Mouse (Mus musculus): ENCODE measurements around the gene Krtcap3. TPM values are rescaled to one million over a fixed set of nuclear protein-coding genes. Genes with fewer than 3 reads are reported as not detected.
A peak's percentile ranks its signal among the peaks of the same experiment; 100 is the strongest.

Krtcap3 gene
- 10.5 and 24.6 TPM in 2 replicates for total RNA-seq (2012; rRNA removed)

GRCm38 (mm10) chr5:31251541-31252101, at the start of gene Krtcap3:
Gene Krtcap3 (plus strand): TSS chr5:31251691.
- TF ChIP-seq MAFK (IDR thresholded peaks at IDR 0.05; ENCODE audit: insufficient read depth, low read depth, low read length) (no peak), ZNF384 (IDR thresholded peaks at IDR 0.05; ENCODE audit: low read depth, low read length) (no peak)
- no peaks in the 10 kb centered on the region for H3K9me3 ChIP-seq (ENCODE audit: control insufficient read depth, insufficient read depth, low read depth, low read length)
- H3K36me3 ChIP-seq (ENCODE audit: control insufficient read depth, insufficient read depth, low read length, poor library complexity, severe bottlenecking), result peaks cover 14% of the 10 kb centered on the region; the same call in 1 of the 2 replicates
- in situ Hi-C loops (cut with MboI; ENCODE audit: low sequenced_read_pairs in 2 of 2, unreplicated experiment in 2 of 2), result no loop called here
- H3K4me1 ChIP-seq (ENCODE audit: control insufficient read depth in 2 of 2, insufficient read depth in 2 of 2, low read length in 2 of 2, poor library complexity in 1 of 2), result peaks cover 3 to 30% of the 10 kb centered on the region in 2 experiments; a peak in 3 of 4 replicates
- H3K9ac ChIP-seq (ENCODE audit: insufficient read depth, low read depth, low read length, poor library complexity, severe bottlenecking), result peak within 1 kb of the TSS; percentile 53
- H3K27ac ChIP-seq (ENCODE audit: insufficient read depth, low read depth, low read length, poor library complexity, severe bottlenecking), result peak within 1 kb of the TSS; percentile 28; the same call in 1 of the 2 replicates
- peak within 1 kb of the TSS; percentile 69 to 75 for H3K4me3 ChIP-seq (ENCODE audit: insufficient read depth in 1 of 2, low read depth in 1 of 2, low read length in 2 of 2, poor library complexity in 1 of 2, severe bottlenecking in 1 of 2)
- peak; percentile 54 for DNase-seq (ENCODE audit: low read depth, low spot score)

- Histone ChIP-seq H3K36me3 (ENCODE audit: control insufficient read depth, insufficient read depth, low read length, poor library complexity, severe bottlenecking) (peaks cover 57% of the 10 kb centered on the region), H3K9ac (ENCODE audit: insufficient read depth, low read depth, low read length, poor library complexity, severe bottlenecking) (peak within 1 kb of the TSS; percentile 95), H3K9me3 (ENCODE audit: control insufficient read depth, insufficient read depth, low read depth, low read length) (no peaks in the 10 kb centered on the region), H3K27ac (ENCODE audit: insufficient read depth, low read depth, low read length, poor library complexity, severe bottlenecking) (peak within 1 kb of the TSS; percentile 87), H3K4me3 (ENCODE audit: insufficient read depth in 1 of 2, low read depth in 1 of 2, low read length in 2 of 2, poor library complexity in 1 of 2, severe bottlenecking in 1 of 2) (peak within 1 kb of the TSS; percentile 79 to 92), H3K4me1 (ENCODE audit: control insufficient read depth in 2 of 2, insufficient read depth in 2 of 2, low read length in 2 of 2, poor library complexity in 1 of 2) (peaks cover 3 to 5% of the 10 kb centered on the region in 2 experiments; a peak in 1 of 4 replicates)
- in situ Hi-C loops (cut with MboI; ENCODE audit: low sequenced_read_pairs in 2 of 2, unreplicated experiment in 2 of 2), result no loop called here
- DNase-seq (ENCODE audit: low read depth, low spot score), result peak; percentile 96
- no peak for TF ChIP-seq ZC3H11A (IDR thresholded peaks at IDR 0.05; ENCODE audit: borderline replicate concordance, low read depth, low read length)
- TF ChIP-seq CHD2 (IDR thresholded peaks at IDR 0.05; ENCODE audit: low read depth, low read length), result peak; percentile 83
- TF ChIP-seq HCFC1 (IDR thresholded peaks at IDR 0.05; ENCODE audit: borderline replicate concordance, insufficient read depth, low read length), result peak; percentile 91
- 0 out of 2 replicates have a peak, but pooled peaks have one; percentile 39 for TF ChIP-seq MAFK (IDR thresholded peaks at IDR 0.05; ENCODE audit: insufficient read depth, low read depth, low read length)
Measured at GRCm38 (mm10) chr5:31201742-31202590, 49.5 kb upstream of the Krtcap3 start, which contains the start of gene Zfp513. Gene Zfp513 (minus strand): TSS chr5:31202303.

- peaks cover 51% of the 10 kb centered on the region for H3K36me3 ChIP-seq (ENCODE audit: control insufficient read depth, insufficient read depth, low read length, poor library complexity, severe bottlenecking)
- peaks cover 3 to 5% of the 10 kb centered on the region in 2 experiments; a peak in 1 of 4 replicates for H3K4me1 ChIP-seq (ENCODE audit: control insufficient read depth in 2 of 2, insufficient read depth in 2 of 2, low read length in 2 of 2, poor library complexity in 1 of 2)
- TF ChIP-seq ZNF384 (IDR thresholded peaks at IDR 0.05; ENCODE audit: low read depth, low read length) (no peak), ZC3H11A (IDR thresholded peaks at IDR 0.05; ENCODE audit: borderline replicate concordance, low read depth, low read length) (no peak), CHD2 (IDR thresholded peaks at IDR 0.05; ENCODE audit: low read depth, low read length) (no peak), HCFC1 (IDR thresholded peaks at IDR 0.05; ENCODE audit: borderline replicate concordance, insufficient read depth, low read length) (no peak), MAFK (IDR thresholded peaks at IDR 0.05; ENCODE audit: insufficient read depth, low read depth, low read length) (no peak)
- peak overlapping the region; percentile 63 to 79 for H3K4me3 ChIP-seq (ENCODE audit: insufficient read depth in 1 of 2, low read depth in 1 of 2, low read length in 2 of 2, poor library complexity in 1 of 2, severe bottlenecking in 1 of 2)
- H3K27ac ChIP-seq (ENCODE audit: insufficient read depth, low read depth, low read length, poor library complexity, severe bottlenecking), result peak overlapping the region; percentile 41; the same call in 1 of the 2 replicates
- peak overlapping the region; percentile 71 for H3K9ac ChIP-seq (ENCODE audit: insufficient read depth, low read depth, low read length, poor library complexity, severe bottlenecking)
- no peaks in the 10 kb centered on the region for H3K9me3 ChIP-seq (ENCODE audit: control insufficient read depth, insufficient read depth, low read depth, low read length)
- no peak for DNase-seq (ENCODE audit: low read depth, low spot score)
- in situ Hi-C loops (cut with MboI; ENCODE audit: low sequenced_read_pairs in 2 of 2, unreplicated experiment in 2 of 2), result no loop called here
Measured at GRCm38 (mm10) chr5:31202933-31203332, 48.6 kb upstream of the Krtcap3 start.

GRCm38 (mm10) chr5:31203866-31204265, 47.6 kb upstream of the Krtcap3 start:
- H3K4me3 ChIP-seq (ENCODE audit: insufficient read depth in 1 of 2, low read depth in 1 of 2, low read length in 2 of 2, poor library complexity in 1 of 2, severe bottlenecking in 1 of 2), result no peak overlapping the region
- in situ Hi-C loops (cut with MboI; ENCODE audit: low sequenced_read_pairs in 2 of 2, unreplicated experiment in 2 of 2), result no loop called here
- H3K36me3 ChIP-seq (ENCODE audit: control insufficient read depth, insufficient read depth, low read length, poor library complexity, severe bottlenecking), result peaks cover 41% of the 10 kb centered on the region
- H3K27ac ChIP-seq (ENCODE audit: insufficient read depth, low read depth, low read length, poor library complexity, severe bottlenecking), result no peak overlapping the region
- no peak overlapping the region for H3K9ac ChIP-seq (ENCODE audit: insufficient read depth, low read depth, low read length, poor library complexity, severe bottlenecking)
- peaks cover 3 to 5% of the 10 kb centered on the region in 2 experiments; a peak in 1 of 4 replicates for H3K4me1 ChIP-seq (ENCODE audit: control insufficient read depth in 2 of 2, insufficient read depth in 2 of 2, low read length in 2 of 2, poor library complexity in 1 of 2)
- no peak for TF ChIP-seq HCFC1 (IDR thresholded peaks at IDR 0.05; ENCODE audit: borderline replicate concordance, insufficient read depth, low read length)
- no peak for TF ChIP-seq ZC3H11A (IDR thresholded peaks at IDR 0.05; ENCODE audit: borderline replicate concordance, low read depth, low read length)
- no peak for TF ChIP-seq MAFK (IDR thresholded peaks at IDR 0.05; ENCODE audit: insufficient read depth, low read depth, low read length)
- no peak for TF ChIP-seq CHD2 (IDR thresholded peaks at IDR 0.05; ENCODE audit: low read depth, low read length)
- no peak for TF ChIP-seq ZNF384 (IDR thresholded peaks at IDR 0.05; ENCODE audit: low read depth, low read length)
- DNase-seq (ENCODE audit: low read depth, low spot score), result no peak
- H3K9me3 ChIP-seq (ENCODE audit: control insufficient read depth, insufficient read depth, low read depth, low read length), result no peaks in the 10 kb centered on the region

All from ES-E14 (cell line).